Mouse (Mus musculus) yolk sac, embryonic 10.5 days (tissue): ENCODE results near the gene 1700056E22Rik.

Experiments
- DNase-seq: peaks from one replicate; pipeline ENCODE4 v3.0.0-alpha.2; 2017; ENCODE audit warnings: low spot score

1700056E22Rik gene

GRCm38 (mm10) chr1:184034011-184034557, at the start of gene 1700056E22Rik:
1700056E22Rik (minus strand) TSS chr1:184034301.
- peak; percentile 100 for DNase-seq

DNA sequence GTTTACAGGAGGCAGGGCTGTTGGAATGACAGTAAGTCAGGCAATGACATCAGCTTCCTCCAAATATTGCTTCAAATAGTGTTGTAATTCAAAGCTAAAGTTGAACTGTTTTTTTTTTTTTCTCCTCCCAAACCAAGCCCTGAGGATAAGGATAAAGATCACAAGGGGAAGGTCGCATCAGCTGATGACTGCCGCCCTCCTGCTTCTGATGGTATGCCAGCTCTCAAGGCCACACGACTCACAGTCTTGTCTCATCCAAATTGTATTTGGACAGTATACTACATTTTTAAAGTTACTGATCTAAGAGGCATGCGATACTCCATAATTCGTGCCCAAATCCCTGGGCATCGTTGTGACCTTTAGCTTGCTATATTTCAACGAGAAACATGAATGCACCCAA, 49.1 kb upstream of the 1700056E22Rik start:
- no peak for DNase-seq

GRCm38 (mm10) chr1:184082661-184083060, 48.6 kb upstream of the 1700056E22Rik start:
- no peak for DNase-seq

DNA sequence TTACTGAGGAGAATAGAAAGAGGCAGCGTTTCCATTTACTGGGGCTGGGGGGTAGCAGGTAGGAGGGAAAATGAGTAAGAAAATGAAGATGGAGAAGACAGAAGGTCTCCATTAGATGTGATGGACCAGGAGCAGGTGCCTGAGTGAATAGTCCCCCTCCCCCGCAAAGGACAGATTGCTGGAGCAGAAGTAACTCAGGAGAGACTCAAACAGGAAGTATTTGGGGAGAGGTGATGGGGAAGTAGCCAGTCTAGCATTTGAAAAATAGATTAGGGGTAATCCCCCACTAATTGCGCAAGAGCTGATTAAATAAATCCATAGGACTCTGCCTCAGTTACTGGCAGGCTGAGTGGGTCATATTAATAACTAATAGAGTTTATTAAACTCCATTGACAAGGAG, 45.2 kb upstream of the 1700056E22Rik start:
- no peak for DNase-seq

DNA sequence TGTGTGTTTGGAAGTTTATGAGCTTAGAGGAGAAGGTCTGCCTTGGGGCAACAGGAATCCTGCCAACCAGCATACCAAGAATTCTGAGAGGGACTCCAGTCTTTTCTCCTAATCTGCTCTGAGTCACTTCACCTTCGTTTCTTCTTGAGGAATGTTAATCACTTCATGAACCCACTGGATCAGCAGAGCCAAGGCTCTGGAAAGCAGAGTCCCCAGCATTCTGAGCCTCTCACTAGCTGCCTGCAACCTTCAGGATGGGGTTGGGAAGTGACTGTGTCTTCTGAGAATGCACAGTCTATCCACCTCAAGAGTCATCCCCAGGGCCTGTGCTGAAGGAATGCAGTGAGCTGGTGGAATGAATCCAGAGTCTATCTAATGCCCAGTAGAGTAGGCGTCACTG, 42.7 kb upstream of the 1700056E22Rik start:
- peak; percentile 42 for DNase-seq

DNA sequence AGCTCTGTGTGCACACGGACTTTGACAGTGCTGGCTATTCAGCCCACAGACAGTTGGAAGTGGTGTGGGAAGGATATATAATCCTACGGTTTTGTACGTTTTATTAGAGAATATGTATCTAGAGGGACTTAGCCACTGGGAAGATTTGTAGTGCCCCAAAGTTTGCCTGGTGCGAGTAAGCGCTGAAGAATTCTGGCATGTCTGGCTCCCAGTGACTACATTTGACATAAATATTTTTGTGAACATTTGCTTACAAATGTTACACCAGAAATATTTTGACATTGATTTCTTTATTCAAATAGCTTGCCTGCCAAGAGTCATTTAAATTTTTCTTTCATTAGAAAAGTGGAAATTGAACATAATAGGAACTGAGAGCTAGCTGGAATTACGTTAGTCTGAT, 42.0 kb upstream of the 1700056E22Rik start:
- DNase-seq, result no peak

DNA sequence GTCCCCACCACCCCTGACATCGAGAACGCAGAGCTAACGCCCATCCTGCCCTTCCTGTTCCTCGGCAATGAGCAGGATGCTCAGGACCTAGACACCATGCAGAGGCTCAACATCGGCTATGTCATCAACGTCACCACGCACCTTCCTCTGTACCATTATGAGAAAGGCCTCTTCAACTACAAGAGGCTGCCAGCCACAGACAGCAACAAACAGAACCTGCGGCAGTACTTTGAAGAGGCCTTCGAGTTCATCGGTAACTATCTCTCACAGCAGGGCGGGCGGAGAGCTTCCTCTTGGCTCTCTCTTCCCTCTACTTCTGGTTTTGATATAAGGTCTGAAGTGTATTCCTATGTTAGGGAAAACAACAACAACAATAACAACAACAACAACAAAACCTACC, 34.9 kb upstream of the 1700056E22Rik start:
- no peak for DNase-seq

- no peak for DNase-seq
These were observed 33.8 kb upstream of the 1700056E22Rik start for GRCm38 (mm10) chr1:184067704-184068558.

- DNase-seq, result no peak
These were observed 32.6 kb upstream of the 1700056E22Rik start for GRCm38 (mm10) chr1:184066460-184067287.

GRCm38 (mm10) chr1:184065589-184066361, 31.7 kb upstream of the 1700056E22Rik start:
- DNase-seq, result no peak

DNA sequence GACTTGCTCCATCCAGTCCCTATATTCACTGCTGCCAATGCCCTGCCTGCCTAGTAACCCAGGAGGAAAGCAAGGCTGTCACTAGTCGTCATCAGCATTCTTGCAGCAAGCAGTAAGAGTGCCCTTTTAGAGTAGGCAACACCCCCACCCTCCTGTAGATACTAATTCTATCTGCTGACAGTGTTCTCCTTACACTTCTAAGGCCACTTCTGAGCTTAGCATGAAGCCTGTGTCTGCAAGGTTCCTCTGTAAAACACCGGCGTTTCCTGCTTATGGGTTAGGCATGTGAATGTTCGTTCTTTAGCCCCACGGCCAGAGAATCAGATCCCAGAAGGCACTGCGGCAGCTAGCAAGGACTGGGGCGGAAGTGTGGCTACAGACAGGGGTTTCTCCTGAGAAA, 30.2 kb upstream of the 1700056E22Rik start:
- DNase-seq, result no peak

DNA sequence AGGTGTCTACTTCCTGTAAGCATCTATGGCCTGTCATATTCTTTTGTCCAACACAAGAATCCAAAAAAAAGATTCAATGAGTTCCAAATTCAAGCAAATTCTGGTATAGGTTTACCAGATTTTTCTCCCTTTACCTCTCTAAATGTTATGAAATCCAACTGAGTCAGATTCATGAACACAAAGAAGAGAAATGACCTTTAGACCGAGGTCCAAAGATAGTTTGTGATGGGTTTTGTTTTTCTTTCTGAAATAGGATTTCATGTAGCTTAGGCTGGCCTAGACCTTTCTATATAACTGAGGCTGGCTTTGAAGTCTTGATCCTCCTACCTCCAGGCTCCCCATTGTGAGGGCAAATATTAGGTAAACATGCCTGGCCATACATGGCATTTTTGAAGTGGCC, 27.8 kb upstream of the 1700056E22Rik start:
- no peak for DNase-seq

- DNase-seq, result no peak
These were observed 27.0 kb upstream of the 1700056E22Rik start for GRCm38 (mm10) chr1:184060828-184061734.

DNA sequence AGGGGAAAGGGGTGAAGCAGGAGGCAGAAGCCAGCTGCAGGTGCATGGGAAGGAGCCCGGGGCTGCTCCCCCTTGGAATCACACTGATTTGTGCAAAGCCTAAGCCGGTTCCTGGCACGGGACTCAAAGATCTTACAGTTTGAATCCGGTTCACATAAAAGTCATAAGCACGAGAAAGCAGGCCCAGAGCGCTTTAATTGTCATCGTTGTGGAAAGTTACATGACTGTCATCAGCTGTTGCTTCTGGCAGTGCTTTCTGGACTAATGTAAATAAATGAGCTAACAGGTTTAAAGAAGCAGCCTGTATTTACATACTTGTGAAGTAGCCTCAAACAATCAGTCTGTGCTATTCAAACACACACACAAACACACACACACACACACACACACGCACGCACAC, 26.3 kb upstream of the 1700056E22Rik start:
- DNase-seq, result peak; percentile 35

DNA sequence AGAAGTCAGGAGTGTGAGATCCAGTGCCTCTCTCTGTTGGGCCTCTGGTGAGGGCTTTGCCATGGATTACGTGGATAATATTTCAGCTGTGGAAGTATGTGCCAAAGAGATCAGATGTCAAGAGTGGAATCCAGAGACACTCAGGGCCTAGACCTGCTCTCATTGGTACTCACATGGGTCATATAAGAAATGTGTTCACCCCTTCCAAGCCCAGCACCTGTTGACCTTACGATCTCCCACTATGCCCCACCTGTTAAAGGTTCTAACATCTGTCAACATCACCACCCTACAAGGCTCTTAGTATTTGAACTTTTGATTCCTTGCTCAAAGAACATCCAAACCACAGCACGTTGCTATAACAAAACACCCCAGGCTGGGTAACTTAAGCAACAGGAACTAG, 25.7 kb upstream of the 1700056E22Rik start:
- no peak for DNase-seq

DNA sequence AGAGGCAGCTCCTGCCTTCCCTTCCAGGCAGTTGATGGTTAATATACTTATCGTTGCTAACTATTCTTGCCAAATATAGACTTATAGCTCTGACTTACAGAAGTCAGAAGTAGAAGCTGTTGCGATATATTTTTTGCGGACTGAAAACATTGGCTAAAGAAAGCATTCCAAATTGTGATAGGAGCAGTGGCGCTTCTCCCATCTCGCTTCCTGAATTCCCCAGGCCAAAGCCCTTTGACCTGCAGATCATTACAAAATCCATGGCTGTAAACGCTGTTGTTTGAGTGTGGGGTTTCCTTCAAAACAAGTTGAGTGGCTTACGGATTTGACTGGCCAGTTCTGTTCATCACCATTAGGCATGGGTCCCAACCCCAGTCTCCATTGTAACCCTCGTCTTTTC, 24.1 kb upstream of the 1700056E22Rik start:
- DNase-seq, result peak; percentile 56

- no peak for DNase-seq
These were observed 20.1 kb upstream of the 1700056E22Rik start for GRCm38 (mm10) chr1:184054176-184054575.

DNA sequence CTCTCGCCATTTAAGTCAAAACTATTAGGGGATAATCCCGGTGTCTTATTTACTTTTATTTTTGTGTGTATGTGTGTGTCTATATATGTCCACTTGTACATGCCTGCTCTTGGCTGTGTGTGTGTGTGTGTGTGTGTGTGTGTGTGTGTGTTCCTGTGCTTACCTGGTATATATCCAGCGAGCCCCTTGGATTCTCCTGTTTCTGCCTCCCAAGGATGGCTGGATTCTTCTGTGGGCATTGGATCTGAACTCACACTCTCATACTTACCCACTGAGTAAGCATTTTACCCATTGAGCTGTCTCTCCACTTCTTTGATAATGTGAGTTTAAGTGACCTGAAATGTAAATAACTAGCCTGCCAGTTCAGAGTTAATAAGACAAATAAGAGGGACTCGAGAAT, 19.6 kb upstream of the 1700056E22Rik start:
- DNase-seq, result no peak

- peak; percentile 71 for DNase-seq
These were observed 19.0 kb upstream of the 1700056E22Rik start for GRCm38 (mm10) chr1:184053141-184053540.

GRCm38 (mm10) chr1:184052331-184052730, 18.2 kb upstream of the 1700056E22Rik start:
- no peak for DNase-seq

- DNase-seq, result peak; percentile 81
These were observed 17.7 kb upstream of the 1700056E22Rik start for GRCm38 (mm10) chr1:184051824-184052223.
